Mouse (Mus musculus) ES-CJ7 (cell line): ENCODE measurements at regions not wholly inside any gene's neighbourhood (a gene's known extent, or its start where the extent isn't known, plus 50 kb on each side); places are given as distances from the start of the nearest gene placed in this dataset.
A peak's percentile ranks its signal among the peaks of the same experiment; 100 is the strongest.
"Not testable (repeated sequence)": the region's sequence is repeated elsewhere in the genome, so short reads cannot be mapped to it uniquely, and the experiment has no call there.

ENCODE experiments used
- DNase-seq: peaks from one replicate; pipeline ENCODE4 v3.0.0; 2011; ENCODE audit warnings: low read depth, low spot score

DNA sequence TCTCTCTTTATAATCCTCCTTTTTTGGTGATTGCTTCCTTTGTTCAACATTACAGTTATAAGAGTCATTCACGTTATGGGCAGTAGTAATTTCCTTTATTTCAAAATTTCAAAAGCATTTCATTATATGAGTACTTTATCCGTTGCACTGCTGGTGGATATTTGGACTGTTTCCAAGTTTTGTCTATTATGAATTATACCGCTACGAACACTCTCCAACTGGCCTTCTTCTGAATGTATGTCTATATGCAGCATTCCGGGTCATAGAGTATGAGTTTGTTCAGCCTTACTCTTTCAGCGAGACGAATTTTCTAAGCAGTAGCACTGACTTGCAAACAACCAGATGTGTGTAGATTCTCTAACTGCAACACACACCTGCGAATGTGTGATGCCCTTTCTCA lies 57.8 kb downstream of the Dusp6 start:
- DNase-seq: no peak

GRCm38 (mm10) chr10:99323358-99323757 lies 60.3 kb downstream of the Dusp6 start:
- DNase-seq: no peak

GRCm38 (mm10) chr10:99327501-99327900 lies 64.5 kb downstream of the Dusp6 start:
- no peak for DNase-seq

- no peak for DNase-seq
Observed at GRCm38 (mm10) chr10:99328568-99328967, 65.5 kb downstream of the Dusp6 start.

- DNase-seq: no peak
Observed at GRCm38 (mm10) chr10:99329469-99329868, 66.4 kb downstream of the Dusp6 start.

- no peak for DNase-seq
Observed at GRCm38 (mm10) chr10:99330519-99330918, 67.5 kb downstream of the Dusp6 start.

DNA sequence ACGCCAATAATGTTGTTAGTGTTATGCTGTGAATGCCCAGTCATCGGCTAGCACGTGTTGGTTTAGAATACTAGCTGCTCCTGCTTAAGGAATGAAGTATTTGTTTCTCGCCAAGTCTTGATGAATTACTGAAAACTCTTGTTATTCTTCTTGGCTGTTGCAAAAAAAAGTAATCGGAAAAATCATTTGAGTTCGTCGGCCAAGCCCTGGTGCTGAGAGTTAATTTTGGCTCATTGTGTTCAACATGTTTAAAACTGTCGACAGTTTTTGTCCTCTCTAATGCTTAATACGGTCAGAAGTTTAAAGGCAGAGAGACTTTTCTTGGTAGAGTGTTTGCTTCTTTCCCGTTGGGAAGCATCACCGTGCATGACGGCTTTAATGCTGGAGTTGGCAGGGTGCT lies 68.8 kb downstream of the Dusp6 start:
- DNase-seq: no peak

DNA sequence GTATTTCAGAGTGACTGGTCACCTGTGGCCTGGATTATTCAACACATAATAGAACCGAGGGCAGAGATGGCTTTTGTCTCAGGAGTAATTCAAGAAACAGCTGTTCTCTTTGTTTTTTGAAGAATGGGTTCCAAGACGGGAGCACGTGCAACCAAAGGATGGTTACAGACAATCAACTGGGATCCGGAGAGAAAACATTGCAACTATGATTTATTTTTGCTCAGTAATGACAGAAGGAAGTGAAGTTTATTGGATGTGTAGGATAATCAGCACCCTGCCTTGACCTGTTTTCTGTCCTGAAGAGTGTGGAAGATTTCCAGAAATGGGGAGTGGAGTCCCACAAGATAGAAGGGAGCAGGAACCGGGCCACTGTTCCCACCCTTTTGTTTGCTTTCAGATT lies 70.8 kb downstream of the Dusp6 start:
- no peak for DNase-seq

GRCm38 (mm10) chr10:99336091-99336490 lies 73.1 kb downstream of the Dusp6 start:
- no peak for DNase-seq

- DNase-seq: not testable (repeated sequence)
Observed at GRCm38 (mm10) chr10:99338790-99339189, 75.8 kb downstream of the Dusp6 start.

GRCm38 (mm10) chr10:99339291-99339912 lies 76.4 kb downstream of the Dusp6 start:
- not testable (repeated sequence) for DNase-seq

DNA sequence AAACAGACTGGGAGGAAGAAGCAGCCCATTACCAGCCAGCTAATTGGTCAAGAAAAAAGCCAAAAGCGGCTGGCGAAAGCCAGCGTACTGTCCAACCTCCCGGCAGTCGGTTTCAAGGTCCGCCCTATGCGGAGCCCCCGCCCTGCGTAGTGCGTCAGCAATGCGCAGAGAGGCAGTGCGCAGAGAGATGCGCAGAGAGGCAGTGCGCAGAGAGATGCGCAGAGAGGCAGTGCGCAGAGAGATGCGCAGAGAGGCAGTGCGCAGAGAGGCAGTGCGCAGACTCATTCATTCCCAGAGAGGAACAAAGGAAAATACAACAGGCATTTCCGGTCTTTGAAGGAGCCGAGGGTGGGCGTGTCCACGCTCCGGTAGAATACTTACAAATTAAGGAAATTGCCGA lies 77.0 kb downstream of the Dusp6 start:
- DNase-seq: not testable (repeated sequence)

- no peak for DNase-seq
Observed at GRCm38 (mm10) chr10:99349125-99349716, 86.2 kb downstream of the Dusp6 start.

DNA sequence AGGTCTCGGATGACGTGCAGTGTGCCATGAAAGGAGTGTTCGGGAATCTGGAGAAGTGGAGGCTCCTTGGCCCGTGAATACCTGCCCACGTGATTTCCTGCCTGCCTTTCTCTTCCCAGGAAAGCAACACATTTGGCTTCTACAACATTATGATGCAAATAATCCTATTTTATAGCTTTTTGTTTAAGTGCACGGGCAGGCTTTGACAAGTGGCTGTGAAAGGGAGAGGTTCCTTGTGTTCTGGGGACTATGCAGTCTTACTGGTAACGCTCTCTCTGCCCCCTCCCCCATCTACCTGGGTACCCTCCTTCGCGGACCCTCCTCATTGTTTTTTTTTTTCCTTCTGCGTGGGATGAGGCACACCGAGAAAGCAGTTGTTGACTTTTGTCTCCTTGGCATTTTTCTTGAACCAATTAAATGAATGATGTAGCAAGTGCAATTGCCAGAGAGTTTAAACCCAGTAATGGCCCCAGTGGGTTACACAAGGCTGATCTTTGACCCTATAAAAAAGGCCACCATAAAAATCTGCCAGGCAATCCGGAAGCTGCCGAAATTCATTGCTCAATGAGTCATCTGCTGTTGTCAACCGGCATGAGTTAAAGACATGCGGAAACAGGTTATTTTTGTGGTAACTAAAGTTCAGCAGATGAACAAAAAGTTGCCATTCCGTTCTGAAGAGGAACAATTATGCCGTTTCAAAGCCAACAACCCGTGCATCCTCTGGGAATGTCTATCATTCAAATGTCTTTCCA lies 90.7 kb downstream of the Dusp6 start:
- peak; percentile 92 for DNase-seq

GRCm38 (mm10) chr10:99354352-99354751 lies 91.3 kb downstream of the Dusp6 start:
- DNase-seq: no peak

DNA sequence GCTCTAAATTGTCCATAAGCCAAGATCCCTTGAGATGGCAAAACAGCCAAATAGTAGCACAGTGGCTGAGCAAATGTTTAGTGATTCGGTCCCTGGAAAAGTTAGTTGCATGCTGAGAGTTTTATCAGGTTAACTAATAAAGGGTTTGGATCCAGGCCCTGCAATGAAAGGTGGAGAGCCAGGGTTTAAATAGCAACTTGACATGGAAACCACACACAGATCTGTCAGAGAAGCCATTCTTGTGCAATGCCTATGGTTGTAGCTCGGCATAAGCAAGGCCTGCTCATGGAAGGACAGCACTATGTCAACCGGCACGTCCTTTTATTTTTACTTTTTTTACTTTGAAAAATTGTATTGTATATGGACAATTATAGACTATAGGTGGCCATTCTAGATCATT lies 92.3 kb downstream of the Dusp6 start:
- DNase-seq: no peak

DNA sequence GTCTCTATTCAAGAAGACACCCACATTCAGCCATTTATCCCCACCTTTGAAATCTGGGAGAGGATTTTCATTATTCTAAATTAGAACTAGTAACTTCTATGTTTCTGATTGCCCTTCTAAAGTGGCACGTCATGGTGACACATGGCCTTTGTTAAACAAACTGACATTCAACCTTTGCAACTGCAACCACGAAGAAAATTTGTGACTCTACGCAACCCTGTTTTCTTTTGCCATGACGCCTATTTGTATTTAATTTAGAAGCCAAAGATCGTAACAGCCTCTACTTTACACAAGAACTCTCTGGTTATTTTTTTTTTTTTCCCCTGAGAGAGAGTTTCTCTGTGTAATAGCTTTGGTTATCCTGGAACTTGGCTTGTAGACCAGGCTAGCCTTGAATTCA lies 93.2 kb downstream of the Dusp6 start:
- DNase-seq: no peak

DNA sequence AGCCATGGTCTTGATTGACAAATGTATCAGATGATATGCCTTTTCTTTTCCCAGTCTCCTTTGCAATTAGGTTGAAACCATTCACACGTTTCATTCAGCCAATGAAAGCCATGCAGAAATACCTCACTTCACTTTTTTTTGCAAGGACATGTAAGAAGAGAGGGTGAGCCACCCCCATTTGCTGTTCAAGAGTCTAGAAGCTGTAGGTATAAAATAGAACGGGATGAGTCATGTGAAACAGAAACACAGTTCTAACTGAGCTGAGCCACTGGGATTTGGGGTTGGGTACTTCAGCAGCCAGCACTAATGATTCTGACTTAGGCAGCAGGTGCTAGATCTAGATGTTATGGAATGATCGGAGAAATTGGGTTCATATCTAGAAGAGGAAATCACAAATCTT lies 93.9 kb downstream of the Dusp6 start:
- no peak for DNase-seq

DNA sequence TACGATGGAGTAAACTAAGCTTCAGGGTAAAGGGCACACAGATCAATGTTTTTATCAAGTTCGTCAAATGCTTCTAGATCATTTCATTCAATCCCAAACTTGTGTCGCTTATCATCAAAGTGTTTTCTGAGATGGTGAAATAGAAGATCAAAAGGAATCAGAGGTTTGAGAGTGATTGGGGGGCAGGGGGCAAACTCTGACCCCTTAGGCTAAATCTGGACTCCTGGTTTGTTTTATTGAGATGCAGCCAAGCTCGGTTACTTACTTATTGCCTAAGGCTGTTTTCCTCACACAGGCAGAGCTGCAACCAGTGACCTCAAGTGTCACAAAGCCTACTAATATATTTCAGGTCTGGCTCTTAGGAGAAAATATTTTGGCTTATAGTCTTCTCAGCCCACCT lies 94.3 kb downstream of the Dusp6 start:
- DNase-seq: no peak

GRCm38 (mm10) chr10:99358256-99358655 lies 95.2 kb downstream of the Dusp6 start:
- no peak for DNase-seq

DNA sequence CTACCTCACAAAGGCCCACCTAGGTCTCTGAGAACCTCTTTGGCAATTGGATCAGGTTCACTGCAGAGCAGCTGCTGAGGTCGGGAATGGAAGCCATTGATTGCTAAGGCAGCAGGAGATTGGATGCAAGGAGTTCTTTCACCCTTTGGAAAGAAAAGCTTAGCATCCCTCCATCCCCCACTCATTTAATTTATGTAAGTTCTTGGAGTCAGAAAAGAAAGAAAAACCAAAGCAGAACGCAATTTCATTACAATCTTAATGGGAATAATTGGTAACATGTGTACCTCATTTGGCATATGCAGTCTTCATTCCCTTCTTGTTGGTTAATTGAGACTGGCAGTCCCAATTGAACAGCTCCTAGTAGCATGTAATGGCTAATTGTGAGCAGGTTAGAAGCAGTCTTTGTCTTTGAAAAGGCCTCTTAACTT lies 96.4 kb downstream of the Dusp6 start:
- no peak for DNase-seq

DNA sequence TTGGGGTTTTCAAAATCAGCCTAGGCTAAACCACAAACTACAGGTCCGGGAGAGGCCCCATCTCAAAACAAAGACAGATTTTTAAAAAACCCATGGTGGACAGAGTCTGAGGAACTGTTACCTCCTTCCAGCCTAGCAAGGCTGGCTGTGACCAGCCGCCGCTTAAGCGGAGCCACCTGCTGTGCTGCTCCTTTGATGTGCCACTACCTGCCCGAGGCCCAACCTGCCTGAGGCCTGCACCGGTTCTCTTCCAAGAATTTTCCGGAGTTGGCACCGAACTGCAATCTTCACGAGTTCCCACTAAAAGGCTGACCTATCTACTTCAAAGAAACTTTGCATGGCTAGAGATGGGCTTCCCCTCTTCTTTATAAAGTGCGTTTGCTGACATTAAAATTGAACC lies 97.6 kb downstream of the Dusp6 start:
- DNase-seq: peak; percentile 21

DNA sequence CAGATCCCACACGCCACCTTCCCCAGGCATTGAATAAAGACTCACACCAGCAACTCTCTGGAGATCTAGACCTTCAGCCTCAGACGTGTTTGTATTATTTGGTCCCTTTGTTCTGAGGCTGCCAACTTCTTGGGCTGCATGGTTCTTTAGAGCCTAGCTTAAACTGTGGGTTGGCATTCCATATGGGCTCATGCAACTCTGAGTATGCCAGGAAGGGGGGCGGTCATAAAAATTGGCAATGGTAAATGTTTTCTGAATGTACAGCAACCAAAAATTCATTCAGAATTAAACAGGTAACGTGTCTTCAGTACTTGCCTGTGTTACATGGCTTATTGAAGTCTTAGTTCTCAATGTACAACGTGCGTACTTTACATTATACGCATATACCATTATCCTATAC lies 103.1 kb downstream of the Dusp6 start:
- DNase-seq: no peak
